Mouse (Mus musculus) limb, embryonic 15.5 days (tissue): ENCODE data around the gene Unc80. TPM values are rescaled to one million over a fixed set of nuclear protein-coding genes. Genes with fewer than 3 reads are reported as not detected.

Experiments
- polyA plus RNA-seq: library from polyadenylated mRNA; unstranded; fragments of >200 nt; fragmentation: Nextera tagmentation; extraction: Ambion mirVana; gene quantifications from 2 replicates; pipeline ENCODE4 v1.2.1, GENCODE M21; 2015

The Unc80 gene
- polyA plus RNA-seq, 1 experiment from 2014 or later = 0.12 TPM

Other genes starting within 250 kb of the Unc80 start
- gene Rpe, start 232.5 kb downstream of the Unc80 start, polyA plus RNA-seq = 40.4 and 45.9 TPM in 2 replicates